Mouse (Mus musculus) bone marrow, adult 2 months (tissue): Measurements from ENCODE around the gene Gm42906. TPM values are rescaled to one million over a fixed set of nuclear protein-coding genes. Genes with fewer than 3 reads are reported as not detected.

Experiments used
- H3K27ac ChIP-seq: fragments of 200-500 bp; 2 replicates; pipeline ENCODE4 v1.5.1; 2012; ENCODE audit warnings: low read depth, mild to moderate bottlenecking, control low read depth, inconsistent platforms, low read length; ENCODE audit not compliant: control insufficient read depth, poor library complexity, insufficient read depth
- H3K4me1 ChIP-seq: fragments of 200-500 bp; 2 replicates; pipeline ENCODE4 v1.6.1; 2011; ENCODE audit warnings: low read length; ENCODE audit not compliant: control insufficient read depth, insufficient read depth
- H3K4me3 ChIP-seq: fragments of 200-500 bp; replicated peaks from 2 replicates; pipeline ENCODE3; 2011; ENCODE audit warnings: mild to moderate bottlenecking, low read depth, low read length, control low read depth; ENCODE audit not compliant: control insufficient read depth
- CTCF ChIP-seq: fragments of 200-500 bp; IDR thresholded peaks from 2 replicates; pipeline ENCODE4 v1.5.1; 2011; ENCODE audit warnings: low read length, control low read depth; ENCODE audit not compliant: control insufficient read depth, insufficient read depth
- POLR2A ChIP-seq: fragments of 200-500 bp; IDR thresholded peaks from 2 replicates; pipeline ENCODE4 v1.6.1; 2011; ENCODE audit warnings: low read depth, mild to moderate bottlenecking, control low read depth, low read length, borderline replicate concordance; ENCODE audit not compliant: control insufficient read depth
- WGBS: fragments of 180-500 bp; shearing (Covaris S2); methylation state at CpG from one replicate; pipeline ENCODE4 v1.1.7; 2018; 5-methylcytosine and 5-hydroxymethylcytosine counted together
- polyA plus RNA-seq: library from polyadenylated mRNA; stranded (reverse); fragments of >200 nt; gene quantifications from 2 replicates; pipeline ENCODE4 v1.2.4, GENCODE M21; 2011; ENCODE audit warnings: low replicate concordance; ENCODE audit not compliant: missing spikeins, insufficient read depth, insufficient read length

Gm42906 gene
- polyA plus RNA-seq, 1 experiment = not detected

- no peak for TF ChIP-seq CTCF
- no peak for TF ChIP-seq POLR2A
- H3K4me1 ChIP-seq = no peaks in the 10 kb centered on the region
- 64% methylated on average over 4 of the region's 4 CpGs for WGBS
- no peak overlapping the region for H3K4me3 ChIP-seq
- no peak overlapping the region for H3K27ac ChIP-seq
Observed at GRCm38 (mm10) chr5:151175897-151176313, 252.1 kb downstream of the Gm42906 start.

- TF ChIP-seq POLR2A = no peak
- no peak for TF ChIP-seq CTCF
- H3K27ac ChIP-seq = no peak overlapping the region
- WGBS = 83% methylated on average over 7 of the region's 7 CpGs
- no peak overlapping the region for H3K4me3 ChIP-seq
- H3K4me1 ChIP-seq = no peaks in the 10 kb centered on the region
Observed at GRCm38 (mm10) chr5:151174485-151175460, 253.2 kb downstream of the Gm42906 start.

GRCm38 (mm10) chr5:151173774-151174173, 254.2 kb downstream of the Gm42906 start:
- Histone ChIP-seq H3K4me3 (no peak overlapping the region), H3K4me1 (no peaks in the 10 kb centered on the region), H3K27ac (no peak overlapping the region)
- TF ChIP-seq POLR2A (no peak), CTCF (no peak)
- WGBS = 71% methylated on average over 1 of the region's 1 CpGs

GRCm38 (mm10) chr5:151170168-151170750, 257.7 kb downstream of the Gm42906 start:
- 77% methylated on average over 3 of the region's 3 CpGs for WGBS
- TF ChIP-seq CTCF = no peak
- no peak for TF ChIP-seq POLR2A
- Histone ChIP-seq H3K4me1 (no peaks in the 10 kb centered on the region), H3K4me3 (no peak overlapping the region), H3K27ac (no peak overlapping the region)

GRCm38 (mm10) chr5:151168191-151168590, 259.8 kb downstream of the Gm42906 start:
- Histone ChIP-seq H3K4me3 (no peak overlapping the region), H3K4me1 (no peaks in the 10 kb centered on the region), H3K27ac (no peak overlapping the region)
- no peak for TF ChIP-seq POLR2A
- no peak for TF ChIP-seq CTCF
- 87% methylated on average over 3 of the region's 3 CpGs for WGBS

- Histone ChIP-seq H3K4me3 (no peak overlapping the region), H3K4me1 (no peaks in the 10 kb centered on the region), H3K27ac (no peak overlapping the region)
- TF ChIP-seq CTCF = no peak
- no peak for TF ChIP-seq POLR2A
- WGBS = 78% methylated on average over 6 of the region's 6 CpGs
Observed at GRCm38 (mm10) chr5:151167641-151168040, 260.3 kb downstream of the Gm42906 start.

- Histone ChIP-seq H3K27ac (no peak overlapping the region), H3K4me1 (no peaks in the 10 kb centered on the region), H3K4me3 (no peak overlapping the region)
- 71% methylated on average over 5 of the region's 5 CpGs for WGBS
- TF ChIP-seq CTCF = no peak
- TF ChIP-seq POLR2A = no peak
Observed at GRCm38 (mm10) chr5:151166266-151166665, 261.7 kb downstream of the Gm42906 start.

GRCm38 (mm10) chr5:151165381-151166016, 262.5 kb downstream of the Gm42906 start:
- Histone ChIP-seq H3K4me3 (no peak overlapping the region), H3K4me1 (no peaks in the 10 kb centered on the region), H3K27ac (no peak overlapping the region)
- TF ChIP-seq CTCF (no peak), POLR2A (no peak)
- WGBS = 80% methylated on average over 6 of the region's 6 CpGs
